Mouse (Mus musculus) lung, postnatal 25 days (tissue): ENCODE results near the gene Baiap2l1.

Experiments used
- DNase-seq: peaks from one replicate; pipeline ENCODE4 v3.0.0; 2022; ENCODE audit warnings: low spot score

Baiap2l1 gene

GRCm38 (mm10) chr5:144351185-144351584 lies 6.7 kb downstream of the Baiap2l1 start:
- DNase-seq, result no peak

DNA sequence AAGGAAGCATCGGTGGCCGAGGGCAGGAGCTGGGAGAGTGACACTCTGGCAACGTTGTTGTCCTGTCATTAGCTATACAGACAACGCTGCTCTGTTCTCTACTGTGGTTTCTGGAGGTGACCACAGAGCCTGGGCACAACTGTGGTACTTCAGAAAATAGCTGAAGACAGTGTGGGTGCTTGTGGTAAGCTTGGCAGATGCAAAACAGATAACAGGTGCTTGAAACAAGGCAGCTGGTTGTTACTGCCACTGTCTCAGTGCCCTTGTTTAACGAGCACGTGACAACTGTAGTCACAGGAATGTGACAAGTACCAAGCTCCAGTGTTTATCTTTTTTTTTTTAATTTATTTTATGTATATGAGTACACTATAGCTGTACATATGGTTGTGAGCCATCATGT lies 13.3 kb downstream of the Baiap2l1 start:
- no peak for DNase-seq

DNA sequence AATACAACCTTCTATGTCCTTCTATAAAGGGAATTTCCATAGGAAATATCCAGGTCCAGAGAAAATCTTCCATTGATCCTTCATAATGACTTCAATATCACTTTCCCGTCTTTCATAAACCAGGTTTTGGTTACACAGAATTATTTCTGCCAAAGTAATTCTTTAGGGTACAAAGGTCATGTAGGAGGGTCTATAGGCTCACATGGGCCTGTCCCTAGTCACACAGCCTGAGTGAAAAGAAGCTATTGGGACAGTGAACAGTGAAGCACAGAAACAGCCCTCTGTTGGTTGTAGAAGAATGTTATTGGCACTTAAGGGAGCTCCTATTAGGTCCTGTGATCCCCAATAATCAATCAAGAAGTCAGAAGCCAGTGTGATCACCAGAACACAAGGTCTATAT lies 16.8 kb downstream of the Baiap2l1 start:
- DNase-seq, result no peak

DNA sequence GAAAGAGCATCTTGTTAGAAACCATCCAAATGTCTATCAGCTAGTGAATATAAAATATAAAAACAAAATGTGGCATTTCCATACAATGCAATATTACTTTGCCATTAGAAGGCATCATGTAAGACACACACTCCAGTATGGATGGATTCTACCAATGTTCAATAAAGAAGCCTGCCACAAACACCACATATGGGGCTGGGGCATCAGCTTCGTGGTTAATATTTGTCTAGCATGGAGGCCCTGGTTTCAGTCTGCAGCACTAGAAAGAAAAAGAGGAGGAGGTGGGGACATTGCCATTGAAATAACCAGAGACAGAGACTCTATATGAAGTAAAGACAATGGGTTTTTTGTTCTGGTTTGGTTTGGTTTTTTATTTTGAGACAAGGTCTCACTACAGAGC lies 19.1 kb downstream of the Baiap2l1 start:
- DNase-seq, result no peak

DNA sequence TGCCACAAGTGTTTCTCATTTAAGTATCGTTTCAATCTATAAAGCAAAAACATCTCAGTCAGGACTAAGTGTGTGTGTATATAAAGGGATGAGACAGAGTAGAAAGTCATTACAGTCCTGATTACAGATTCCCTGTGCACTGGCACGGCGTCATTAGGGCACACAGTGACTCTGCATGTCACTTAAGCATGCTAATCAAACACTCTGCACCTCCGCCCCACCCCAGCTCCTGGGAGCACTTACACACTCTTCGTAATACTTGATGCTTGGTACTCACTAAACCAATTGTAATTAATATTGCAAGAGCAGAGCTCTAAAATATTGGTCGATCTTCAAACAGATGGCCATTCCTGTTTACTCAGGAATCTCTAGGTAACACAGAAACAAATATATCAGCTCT lies 22.6 kb downstream of the Baiap2l1 start:
- DNase-seq, result peak; percentile 72

DNA sequence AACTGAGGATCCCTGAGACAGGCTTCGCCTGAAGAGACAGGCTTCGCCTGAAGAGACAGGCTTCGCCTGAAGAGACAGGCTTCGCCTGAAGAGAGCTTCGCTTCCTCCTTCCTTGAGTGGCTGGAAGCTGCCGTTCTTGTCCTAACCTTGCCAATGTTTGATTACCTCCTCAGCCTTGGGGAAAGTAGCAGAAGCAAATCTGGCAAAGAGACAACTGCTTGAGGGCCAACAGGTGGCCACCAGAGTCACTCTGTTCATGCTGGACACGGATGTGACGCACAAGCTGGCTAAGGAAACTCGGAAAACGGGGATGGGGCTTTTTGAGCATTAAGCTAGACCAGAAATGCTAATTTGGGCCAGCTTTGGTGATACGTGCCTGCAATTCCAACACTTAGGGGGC lies 23.9 kb downstream of the Baiap2l1 start:
- DNase-seq, result peak; percentile 74

DNA sequence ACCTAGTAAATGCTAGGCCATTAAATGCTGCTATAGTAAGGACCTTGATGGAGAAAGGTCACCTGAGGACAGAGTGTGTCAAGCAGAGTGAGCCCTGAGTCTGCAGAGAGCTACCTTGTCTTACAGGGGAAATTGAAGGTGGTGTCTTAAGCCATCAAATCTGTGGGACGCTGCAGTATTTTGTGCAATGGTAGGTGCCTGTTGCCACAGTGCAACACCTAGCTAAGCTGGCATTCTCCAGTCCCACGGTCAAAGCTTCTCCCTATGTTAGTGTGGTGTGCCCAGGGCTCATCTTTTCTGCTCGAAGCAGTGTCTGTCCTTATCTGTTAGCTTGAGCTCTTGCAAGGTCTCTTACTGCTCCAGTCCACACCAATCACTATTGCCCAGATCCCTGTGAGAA lies 35.2 kb downstream of the Baiap2l1 start:
- DNase-seq, result no peak

DNA sequence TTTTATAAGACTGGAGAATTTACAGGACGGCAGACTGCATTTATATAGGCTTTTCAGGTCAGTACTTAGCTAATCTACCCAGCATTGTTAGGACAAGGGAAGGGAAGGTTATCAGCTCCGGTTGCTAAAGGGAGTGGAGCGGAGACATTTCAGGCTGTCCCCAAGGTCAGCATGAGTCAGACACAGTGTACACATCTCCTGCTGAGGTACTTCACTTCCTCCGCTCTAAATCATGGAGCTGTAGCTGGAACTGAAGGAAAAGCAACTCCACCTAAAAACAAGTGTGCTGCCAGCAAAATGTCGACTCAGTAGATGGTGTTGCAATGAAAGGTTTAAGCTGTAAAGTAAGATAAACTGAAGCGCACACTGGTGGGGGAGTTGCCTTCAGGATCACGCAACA lies 36.2 kb downstream of the Baiap2l1 start:
- DNase-seq, result peak; percentile 69

DNA sequence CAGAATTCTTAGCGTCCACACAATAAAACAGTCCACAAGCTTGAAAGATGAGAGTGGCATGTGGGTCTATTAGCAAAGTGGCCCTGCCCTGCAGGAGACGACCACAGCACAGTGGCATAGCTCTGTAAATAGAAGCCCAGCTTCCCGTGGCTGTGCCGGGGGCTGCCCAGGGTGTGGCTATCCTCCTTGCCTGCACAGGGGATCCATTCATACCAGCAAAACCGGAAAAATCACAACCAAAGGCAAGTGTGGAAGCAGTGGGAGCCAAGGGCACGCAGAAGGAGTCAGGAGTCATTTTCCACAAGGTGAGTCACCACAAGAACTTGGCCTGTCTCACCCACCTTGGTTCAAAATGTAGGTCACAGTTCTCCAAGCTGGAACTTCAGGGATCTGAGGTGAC lies 39.6 kb downstream of the Baiap2l1 start:
- DNase-seq, result peak; percentile 30

- peak; percentile 54 for DNase-seq
Observed at GRCm38 (mm10) chr5:144317426-144317825, 40.5 kb downstream of the Baiap2l1 start.

DNA sequence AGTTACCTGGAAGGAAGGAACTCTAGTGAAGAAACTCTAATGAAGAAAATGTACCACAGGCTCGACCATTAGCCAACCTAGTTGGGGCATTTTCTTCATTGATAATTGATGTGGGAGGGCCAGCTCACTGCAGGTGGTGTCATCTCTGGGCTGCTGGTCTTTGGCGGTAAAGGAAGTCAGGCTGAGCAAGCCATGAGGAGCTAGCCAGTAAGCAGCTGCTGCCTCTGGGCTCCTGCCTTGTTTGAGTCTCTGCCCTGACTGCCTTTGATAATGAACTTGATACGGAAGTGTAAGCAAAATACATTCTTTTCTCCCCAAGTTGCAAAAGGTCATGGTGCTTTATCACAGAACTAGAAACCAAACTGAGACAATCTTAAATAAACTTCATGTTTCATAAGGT lies 41.5 kb downstream of the Baiap2l1 start:
- no peak for DNase-seq

- DNase-seq, result no peak
Observed at GRCm38 (mm10) chr5:144314731-144315494, 43.0 kb downstream of the Baiap2l1 start.

GRCm38 (mm10) chr5:144313335-144313734 lies 44.6 kb downstream of the Baiap2l1 start:
- no peak for DNase-seq

GRCm38 (mm10) chr5:144312183-144312582 lies 45.7 kb downstream of the Baiap2l1 start:
- DNase-seq, result no peak

DNA sequence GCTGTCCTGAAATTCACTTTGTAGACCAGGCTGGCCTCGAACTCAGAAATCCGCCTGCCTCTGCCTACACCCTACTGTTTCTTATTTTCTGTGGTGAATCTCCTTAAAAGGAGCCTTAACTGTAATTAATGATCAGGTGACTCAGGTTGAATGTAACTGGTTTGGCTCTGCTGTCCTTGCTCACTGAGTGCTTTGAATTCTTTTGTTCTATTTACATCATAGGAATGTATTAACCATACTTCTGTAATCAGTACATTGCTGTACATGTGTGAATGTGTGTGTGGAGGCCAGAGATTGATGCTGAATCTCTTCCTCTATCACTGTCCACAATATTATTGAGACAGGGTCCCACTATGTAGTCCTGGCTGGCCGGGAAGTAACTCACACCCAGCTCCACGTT lies 49.0 kb downstream of the Baiap2l1 start:
- DNase-seq, result no peak

DNA sequence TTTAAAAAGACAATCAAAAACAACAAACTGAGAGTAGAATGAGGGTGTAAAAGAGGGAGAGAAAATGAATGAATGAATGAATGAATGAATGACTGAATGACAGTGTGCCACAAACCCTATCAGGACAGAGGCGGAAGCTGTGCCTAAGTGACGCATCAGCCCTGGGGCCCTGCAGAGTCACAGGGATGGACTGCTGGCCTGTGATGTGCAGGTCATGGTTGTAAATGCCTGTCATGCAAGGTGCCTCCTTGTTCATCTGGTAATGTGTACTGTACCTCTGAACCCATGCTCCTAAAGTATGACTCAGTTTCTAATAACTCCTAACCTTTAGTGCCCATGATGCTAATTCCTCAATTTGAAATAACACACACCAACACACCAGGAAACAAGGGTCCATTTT lies 54.8 kb downstream of the Baiap2l1 start:
- no peak for DNase-seq

- DNase-seq, result no peak
Observed at GRCm38 (mm10) chr5:144296090-144296604, 61.8 kb downstream of the Baiap2l1 start.

- DNase-seq, result no peak
Observed at GRCm38 (mm10) chr5:144295357-144295756, 62.6 kb downstream of the Baiap2l1 start.

- peak; percentile 81 for DNase-seq
Observed at GRCm38 (mm10) chr5:144294908-144295307, 63.0 kb downstream of the Baiap2l1 start.

DNA sequence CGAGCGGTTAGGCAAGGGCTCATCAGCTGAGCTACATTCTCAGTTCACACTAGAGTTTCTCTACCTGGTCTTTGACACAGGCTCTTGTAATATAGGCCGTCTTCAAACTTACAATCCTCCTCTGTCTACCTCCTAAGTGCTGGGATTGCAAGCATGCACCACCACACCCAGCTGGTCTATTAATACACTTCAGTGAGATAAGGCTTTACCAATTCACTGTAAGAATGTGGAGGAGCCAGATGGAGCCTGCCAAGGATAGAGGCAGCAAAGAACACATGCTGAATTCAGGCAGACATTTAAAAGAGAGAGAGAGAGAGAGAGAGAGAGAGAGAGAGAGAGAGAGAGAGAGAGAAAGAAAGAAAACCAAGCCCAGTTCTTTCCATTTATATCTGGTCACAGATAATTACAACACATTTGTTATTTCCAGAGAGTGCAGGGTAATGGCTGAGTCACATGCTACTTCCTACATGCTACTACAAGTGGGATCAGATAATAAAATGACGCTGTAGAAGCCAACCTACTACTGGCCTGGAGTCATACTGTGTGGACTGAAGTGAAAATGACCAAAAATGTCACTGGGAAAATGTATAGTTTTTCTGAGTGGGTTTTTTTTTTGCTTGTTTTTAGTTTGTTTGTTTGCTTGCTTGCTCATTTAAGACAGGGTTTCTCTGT lies 68.0 kb downstream of the Baiap2l1 start:
- DNase-seq, result peak; percentile 39

- DNase-seq, result no peak
Observed at GRCm38 (mm10) chr5:144288391-144288790, 69.5 kb downstream of the Baiap2l1 start.

DNA sequence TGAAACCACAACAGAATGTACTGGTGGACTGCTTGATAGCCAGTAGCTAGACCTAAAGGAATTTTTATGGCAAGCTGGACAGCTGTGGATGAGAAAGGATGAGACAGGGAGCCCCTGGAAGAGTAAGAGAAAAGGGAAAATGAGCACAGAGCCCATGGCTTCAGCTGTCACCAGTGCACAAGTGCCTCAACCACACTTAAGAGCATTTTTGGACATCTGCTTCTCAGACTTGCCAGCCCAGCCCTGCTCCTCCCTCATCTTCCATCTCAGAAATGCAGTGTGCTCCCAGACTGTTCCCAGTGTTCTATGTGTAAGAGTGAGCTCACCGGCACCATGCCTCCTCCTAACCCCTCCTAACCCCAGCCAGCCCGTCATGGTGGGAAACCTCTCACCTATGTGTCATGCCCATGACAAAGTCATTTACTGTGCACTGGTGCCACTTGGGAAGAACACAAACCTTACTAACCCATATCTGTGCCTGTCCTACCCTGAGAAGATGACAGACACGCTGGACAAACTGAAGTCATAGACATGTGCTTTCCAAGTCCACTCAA lies 70.6 kb downstream of the Baiap2l1 start:
- no peak for DNase-seq

DNA sequence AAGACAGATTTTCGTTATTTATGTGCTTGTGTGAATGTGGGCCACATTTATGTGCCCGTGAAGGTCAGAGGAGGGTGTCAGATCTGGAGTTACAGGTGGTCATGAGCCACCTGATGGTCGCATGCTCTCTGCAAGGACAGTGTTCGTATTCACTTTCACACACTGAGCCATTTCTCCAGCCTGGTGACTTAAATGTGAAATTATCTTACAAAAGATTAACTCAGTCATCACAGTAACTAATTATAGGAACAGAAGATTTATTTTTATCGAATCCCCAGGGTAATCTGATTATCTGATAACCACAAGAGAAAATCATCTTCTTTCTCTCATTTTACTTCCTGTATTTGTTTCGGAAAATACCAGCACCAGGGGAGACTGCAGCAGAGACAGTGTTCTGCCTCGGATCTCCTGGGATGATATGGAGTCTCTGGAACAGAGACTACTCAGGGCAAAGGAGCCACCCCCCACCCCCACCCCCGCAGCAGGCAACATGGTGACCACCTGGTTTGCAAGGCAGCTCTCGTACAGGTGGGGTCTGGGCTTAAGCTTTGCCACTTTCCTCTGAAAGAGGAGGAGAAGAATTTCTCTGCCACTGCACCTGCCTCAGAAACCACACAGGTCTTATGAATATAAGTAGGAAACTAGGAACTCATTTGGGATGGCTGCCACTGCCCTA lies 71.2 kb downstream of the Baiap2l1 start:
- DNase-seq, result no peak
